Mouse (Mus musculus) CH12.LX (cell line): Measurements from ENCODE around the gene Ncan.

Source experiments
- CHD2 ChIP-seq: IDR thresholded peaks from 2 replicates; pipeline ENCODE4 v1.6.1; 2011; ENCODE audit warnings: low read length, improper control_type of control experiment
- CTCF ChIP-seq, 2 experiments: IDR thresholded peaks in 1 of 2; conservative IDR thresholded peaks in 1 of 2; 2 replicates each; pipeline ENCODE4 v1.5.1; 2011 to 2012; ENCODE audit warnings: low read depth in 2 of 2, low read length in 2 of 2, improper control_type of control experiment in 1 of 2, inconsistent platforms in 1 of 2, mild to moderate bottlenecking in 1 of 2, moderate library complexity in 1 of 2
- E2F4 ChIP-seq: IDR thresholded peaks from 2 replicates; pipeline ENCODE4 v1.6.1; 2011; ENCODE audit warnings: low read depth, low read length, improper control_type of control experiment; ENCODE audit not compliant: insufficient replicate concordance
- ELF1 ChIP-seq: IDR thresholded peaks from 2 replicates; pipeline ENCODE4 v1.6.1; 2014; ENCODE audit warnings: low read depth, mild to moderate bottlenecking, inconsistent platforms, low read length, improper control_type of control experiment
- GABPA ChIP-seq: IDR thresholded peaks from 2 replicates; pipeline ENCODE4 v1.6.1; 2012; ENCODE audit warnings: low read depth, low read length, improper control_type of control experiment, inconsistent platforms; ENCODE audit not compliant: insufficient replicate concordance
- KAT2A ChIP-seq: IDR thresholded peaks from 2 replicates; pipeline ENCODE4 v1.6.1; 2012; ENCODE audit warnings: low read length, improper control_type of control experiment, inconsistent platforms; ENCODE audit not compliant: insufficient replicate concordance
- MAFK ChIP-seq: IDR thresholded peaks from 2 replicates; pipeline ENCODE4 v1.6.1; 2011; ENCODE audit warnings: low read length, improper control_type of control experiment; ENCODE audit not compliant: insufficient replicate concordance
- MXI1 ChIP-seq: IDR thresholded peaks from 2 replicates; pipeline ENCODE4 v1.6.1; 2011; ENCODE audit warnings: mild to moderate bottlenecking, low read depth, low read length, improper control_type of control experiment
- POLR2A ChIP-seq: IDR thresholded peaks from 2 replicates; pipeline ENCODE4 v1.6.1; 2011; ENCODE audit warnings: low read depth, mild to moderate bottlenecking, improper control_type of control experiment, low read length
- RAD21 ChIP-seq: IDR thresholded peaks from 2 replicates; pipeline ENCODE4 v1.6.1; 2011; ENCODE audit warnings: low read depth, mild to moderate bottlenecking, low read length, improper control_type of control experiment, moderate library complexity
- UBTF ChIP-seq: IDR thresholded peaks from 2 replicates; pipeline ENCODE4 v1.6.1; 2012; ENCODE audit warnings: low read depth, mild to moderate bottlenecking, inconsistent platforms, low read length, improper control_type of control experiment, moderate library complexity
- USF2 ChIP-seq: conservative IDR thresholded peaks from 2 replicates; pipeline ENCODE4 v1.6.1; 2011; ENCODE audit warnings: low read depth, low read length, improper control_type of control experiment
- ZC3H11A ChIP-seq: IDR thresholded peaks from 2 replicates; pipeline ENCODE4 v1.6.1; 2012; ENCODE audit warnings: low read depth, mild to moderate bottlenecking, inconsistent platforms, low read length, improper control_type of control experiment
- ZNF384 ChIP-seq: IDR thresholded peaks from 2 replicates; pipeline ENCODE4 v1.6.1; 2012; ENCODE audit warnings: low read depth, low read length, improper control_type of control experiment, inconsistent platforms

GRCm38 (mm10) chr8:70139026-70139857 lies 18.6 kb upstream of the Ncan start, which contains the start of the genes Rfxank, Borcs8 and Mef2b:
- TF ChIP-seq MXI1, result peak; percentile 78
- TF ChIP-seq POLR2A, result peak; percentile 58
- TF ChIP-seq MAFK, result no peak
- TF ChIP-seq RAD21, result no peak
- TF ChIP-seq CTCF (conservative IDR thresholded peaks at IDR 0.05 in 1 of 2, IDR thresholded peaks at IDR 0.05 in 1 of 2; ENCODE audit: low read depth in 2 of 2, low read length in 2 of 2), result no peak
- no peak for TF ChIP-seq USF2
- no peak for TF ChIP-seq CHD2
- TF ChIP-seq GABPA, result no peak
- TF ChIP-seq KAT2A, result no peak
- peak; percentile 92 for TF ChIP-seq ELF1
- no peak for TF ChIP-seq E2F4
- no peak for TF ChIP-seq ZC3H11A
- TF ChIP-seq ZNF384, result peak; percentile 56
- TF ChIP-seq UBTF, result no peak
